9 mouse cellular contexts compared by ENCODE assay signal in genomic region chr12:58545832-58546538, GRCm38 (mm10).
DNase-seq lines count a peak whose midpoint lies in the region; ATAC-seq lines count a peak whose summit lies in the region.
"Had no signal": no experiment of that assay in that cellular context is flagged by ENCODE, and none has a peak within 500 bp of the region (broad histone marks: within the 10 kb centered on the region; RNA-seq: fewer than 3 reads in every experiment).

No protein-coding gene starts in this region.

- no peaks in the 10 kb centered on the region for H3K27me3 ChIP-seq in kidney, embryonic 16.5 days (ENCODE audit: insufficient read depth, low read length)
- no peaks in the 10 kb centered on the region for H3K27me3 ChIP-seq in forebrain, embryonic 14.5 days (replicated peaks; ENCODE audit: control insufficient read depth, insufficient read depth, low read length)
- H3K27me3 ChIP-seq in heart, embryonic 16.5 days (ENCODE audit: control insufficient read depth, insufficient read depth, low read length) = no peaks in the 10 kb centered on the region

- no peak overlapping the region for H3K4me2 ChIP-seq in kidney, embryonic 16.5 days (replicated peaks; ENCODE audit: low read depth, low read length)
- no peak overlapping the region for H3K4me2 ChIP-seq in forebrain, embryonic 14.5 days (ENCODE audit: low read length)
- no peak overlapping the region for H3K4me2 ChIP-seq in heart, embryonic 16.5 days (ENCODE audit: low read depth, low read length)

- H3K27ac ChIP-seq in kidney, embryonic 16.5 days (ENCODE audit: low read length) = no peak overlapping the region
- H3K27ac ChIP-seq in forebrain, embryonic 14.5 days (ENCODE audit: low read depth, low read length) = no peak overlapping the region
- peak overlapping the region; percentile 55 for H3K27ac ChIP-seq in heart, embryonic 16.5 days (ENCODE audit: low read length)
- H3K27ac ChIP-seq: macrophage had no signal

- H3K9ac ChIP-seq in kidney, embryonic 16.5 days (replicated peaks; ENCODE audit: low read length) = no peak overlapping the region
- no peak overlapping the region for H3K9ac ChIP-seq in forebrain, embryonic 14.5 days (ENCODE audit: low read length)
- no peak overlapping the region for H3K9ac ChIP-seq in heart, embryonic 16.5 days (ENCODE audit: low read length)

- H3K4me3 ChIP-seq in kidney, embryonic 16.5 days (ENCODE audit: low read length) = no peak overlapping the region
- H3K4me3 ChIP-seq in forebrain, embryonic 14.5 days (ENCODE audit: low read depth, low read length) = no peak overlapping the region
- H3K4me3 ChIP-seq in heart, embryonic 16.5 days (ENCODE audit: low read length) = no peak overlapping the region

- no peak for ATAC-seq in kidney, embryonic 16.5 days (ENCODE audit: low FRiP score, low TSS enrichment)
- ATAC-seq in forebrain, embryonic 14.5 days = peak; percentile 86
- peak; percentile 77 for ATAC-seq in heart, embryonic 16.5 days (replicated peaks; ENCODE audit: extremely low read depth, insufficient read depth, low FRiP score)

- no peaks in the 10 kb centered on the region for H3K9me3 ChIP-seq in kidney, embryonic 16.5 days (ENCODE audit: low read length)
- H3K9me3 ChIP-seq in forebrain, embryonic 14.5 days (replicated peaks; ENCODE audit: control insufficient read depth, low read length) = no peaks in the 10 kb centered on the region
- no peaks in the 10 kb centered on the region for H3K9me3 ChIP-seq in heart, embryonic 16.5 days (replicated peaks; ENCODE audit: control insufficient read depth, low read length)

- H3K4me1 ChIP-seq in kidney, embryonic 16.5 days (ENCODE audit: insufficient read depth, low read length) = no peaks in the 10 kb centered on the region
- H3K4me1 ChIP-seq in forebrain, embryonic 14.5 days (ENCODE audit: control insufficient read depth, insufficient read depth, low read length) = peaks cover 3% of the 10 kb centered on the region; the same call in 1 of the 2 replicates
- peaks cover 12% of the 10 kb centered on the region for H3K4me1 ChIP-seq in heart, embryonic 16.5 days (ENCODE audit: control insufficient read depth, insufficient read depth, low read length)

- WGBS in kidney, embryonic 16.5 days = 68% methylated on average over 4 of the region's 4 CpGs
- 26% methylated on average over 4 of the region's 4 CpGs for WGBS in forebrain, embryonic 14.5 days
- WGBS in heart, embryonic 16.5 days = 44% methylated on average over 4 of the region's 4 CpGs

- DNase-seq in kidney, adult 11 months = peak; percentile 3
- DNase-seq in forebrain, embryonic 14.5 days (ENCODE audit: low spot score) = peak; percentile 81
- DNase-seq in layer of hippocampus, adult 9-11 months = peak; percentile 21
- DNase-seq in right cerebral cortex, adult 2 months (ENCODE audit: low spot score in 2 of 2) = no peak
- DNase-seq in adrenal gland, adult 18-20 months (ENCODE audit: low spot score in 2 of 2) = no peak
- DNase-seq in testis, postnatal 14 days (ENCODE audit: low spot score) = no peak

- H3K36me3 ChIP-seq in kidney, embryonic 16.5 days (ENCODE audit: insufficient read depth, low read length) = no peaks in the 10 kb centered on the region
- no peaks in the 10 kb centered on the region for H3K36me3 ChIP-seq in forebrain, embryonic 14.5 days (ENCODE audit: control insufficient read depth, insufficient read depth, low read length)
- no peaks in the 10 kb centered on the region for H3K36me3 ChIP-seq in heart, embryonic 16.5 days (ENCODE audit: control insufficient read depth, insufficient read depth)

Comparison
In these comparisons a context has a peak if more than half of its experiments do, and no peak if none do; other contexts are left out.
1. DNase-seq: peak in kidney, adult 11 months (single experiment), forebrain, embryonic 14.5 days (single experiment) and layer of hippocampus, adult 9-11 months (single experiment); none in right cerebral cortex, adult 2 months (0 of 2), adrenal gland, adult 18-20 months (0 of 2) and testis, postnatal 14 days (single experiment).